Mouse (Mus musculus) heart, postnatal 10 days (tissue): ENCODE results near the gene Nbeal2. TPM values are rescaled to one million over a fixed set of nuclear protein-coding genes. Genes with fewer than 3 reads are reported as not detected.

Experiments
- DNase-seq, 2 experiments: peaks; one replicate each; pipeline ENCODE4 v3.0.0; 2021
- intact Hi-C: fragments of 180-260 bp; cut with DNase I; formaldehyde crosslinking; loops from one replicate; pipeline ENCODE4 v1.15.1; 2025
- microRNA-seq, 2 experiments: library from miRNA; unstranded; fragments of <30 nt; microRNA quantifications; one replicate each; pipeline ENCODE4 v1.2.0; 2022
- total RNA-seq, 2 experiments: library from RNA; stranded (reverse); gene quantifications; 2 replicates each; pipeline ENCODE4 v1.2.3; 2021

Gene Nbeal2
- total RNA-seq, 2 experiments from 2014 or later, result 8.3 to 8.7 TPM

GRCm38 (mm10) chr9:110623416-110624195 lies 30.4 kb downstream of the Nbeal2 start:
- intact Hi-C loops, result no loop called here
- no peak for DNase-seq

GRCm38 (mm10) chr9:110622621-110623219 lies 31.2 kb downstream of the Nbeal2 start:
- intact Hi-C loops, result no loop called here

GRCm38 (mm10) chr9:110620685-110621084 lies 33.3 kb downstream of the Nbeal2 start:
- intact Hi-C loops, result no loop called here
- DNase-seq, result no peak

More at GRCm38 (mm10) chr9:110622621-110623219, 31.2 kb downstream of the Nbeal2 start:
- no peak for DNase-seq

GRCm38 (mm10) chr9:110620180-110620579 lies 33.8 kb downstream of the Nbeal2 start:
- intact Hi-C loops, result no loop called here

GRCm38 (mm10) chr9:110617081-110617480 lies 36.9 kb downstream of the Nbeal2 start:
- DNase-seq, result peak; percentile 35 to 50
- intact Hi-C loops, result no loop called here

More at GRCm38 (mm10) chr9:110620180-110620579, 33.8 kb downstream of the Nbeal2 start:
- no peak for DNase-seq

GRCm38 (mm10) chr9:110611471-110611870 lies 42.5 kb downstream of the Nbeal2 start:
- intact Hi-C loops, result no loop called here
- DNase-seq, result no peak

GRCm38 (mm10) chr9:110583521-110583920 lies 70.4 kb downstream of the Nbeal2 start:
- no peak for DNase-seq
- intact Hi-C loops, result no loop called here

GRCm38 (mm10) chr9:110582161-110582560 lies 71.8 kb downstream of the Nbeal2 start:
- intact Hi-C loops, result no loop called here
- no peak for DNase-seq

Small RNA genes within 50 kb of the gene (microRNA-seq; reads per million reads assigned to microRNA genes)
- 0 to 0.35 reads per million in 2 experiments for gene Mir8107

Other genes with a start within 250 kb of the Nbeal2 start
- gene Ptpn23, start 245.9 kb downstream of the Nbeal2 start, total RNA-seq, result 10 to 100 TPM; 23.1 to 25.2 TPM
- gene Ngp, start 234.4 kb downstream of the Nbeal2 start, total RNA-seq, result 1 to 10 TPM in 1 of 2 experiments, under 1 TPM in 1; 0.92 to 1.8 TPM
- gene Klhl18, start 177.5 kb downstream of the Nbeal2 start, total RNA-seq, result 10 to 100 TPM; 13.3 to 13.8 TPM
- under 1 TPM; 0.19 to 0.22 TPM for gene Kif9, start 177.2 kb downstream of the Nbeal2 start, total RNA-seq
- gene Setd2, start 121.6 kb downstream of the Nbeal2 start, total RNA-seq, result 10 to 100 TPM; 61.5 to 61.6 TPM
- gene Nradd, start 29.7 kb downstream of the Nbeal2 start, total RNA-seq, result 1 to 10 TPM; 2.2 to 2.3 TPM
- gene Ccdc12, start 2.3 kb upstream of the Nbeal2 start, total RNA-seq, result 10 to 100 TPM; 69.6 to 78.9 TPM
- over 10,000 TPM; 11,120 to 11,825 TPM for gene Myl3, start 87.7 kb upstream of the Nbeal2 start, total RNA-seq
- gene Pth1r, start 93.0 kb upstream of the Nbeal2 start, total RNA-seq, result 10 to 100 TPM; 11.5 to 13.4 TPM
- not detected for gene Prss42, start 144.0 kb upstream of the Nbeal2 start, total RNA-seq
- not detected for gene Prss44, start 159.8 kb upstream of the Nbeal2 start, total RNA-seq
- gene Prss43, start 172.5 kb upstream of the Nbeal2 start, total RNA-seq, result not detected
- gene Prss45, start 180.4 kb upstream of the Nbeal2 start, total RNA-seq, result not detected
- not detected for gene Prss46, start 190.3 kb upstream of the Nbeal2 start, total RNA-seq
- gene Prss50, start 203.8 kb upstream of the Nbeal2 start, total RNA-seq, result not detected
- 10 to 100 TPM; 19.6 to 20.4 TPM for gene Als2cl, start 225.7 kb upstream of the Nbeal2 start, total RNA-seq
- under 1 TPM; 0.69 to 0.74 TPM for gene Tmie, start 226.0 kb upstream of the Nbeal2 start, total RNA-seq